Mouse (Mus musculus) lung, postnatal 14 days (tissue): ENCODE results near the gene Cenpb.
"Not testable (repeated sequence)": the region's sequence is repeated elsewhere in the genome, so short reads cannot be mapped to it uniquely, and the experiment has no call there.

ENCODE experiments used
- DNase-seq: peaks from one replicate; pipeline ENCODE4 v3.0.0; 2021

The Cenpb gene

DNA sequence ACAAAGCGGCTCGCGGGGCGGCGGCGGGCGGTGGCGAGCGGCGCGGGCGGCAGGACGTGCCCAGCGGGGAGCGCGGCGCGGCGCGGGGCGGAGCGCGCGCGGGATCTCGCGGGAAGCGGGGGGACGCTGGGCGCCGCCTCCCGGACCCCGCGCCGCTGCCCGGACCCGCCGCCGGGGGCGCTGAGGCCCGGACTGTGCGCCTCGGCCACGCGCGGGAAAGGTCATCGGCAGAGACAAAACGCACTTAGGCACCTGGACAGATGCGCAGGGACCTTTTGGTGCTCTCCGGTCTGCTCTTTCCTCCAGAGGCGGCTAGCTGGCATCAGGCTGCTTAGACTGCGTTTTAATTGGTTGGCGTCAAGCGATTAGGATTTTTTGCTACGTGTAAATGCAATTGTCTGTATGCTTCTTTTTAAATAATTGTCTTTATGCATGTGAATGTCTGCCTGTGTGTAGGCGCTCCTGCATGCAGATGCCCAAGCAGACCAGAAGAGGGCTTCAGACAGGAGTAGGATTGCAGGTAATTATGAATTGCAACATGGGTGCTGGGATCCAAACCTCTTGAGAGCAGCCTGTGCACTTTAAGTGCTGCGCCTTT, at the start of gene Cenpb:
Cenpb (minus strand) TSS at position 78 of the 598 bp plus-strand sequence.
- peak; percentile 86 for DNase-seq

- no peak for DNase-seq
These were observed 47.4 kb upstream of the Cenpb start for GRCm38 (mm10) chr2:131227243-131227642.

DNA sequence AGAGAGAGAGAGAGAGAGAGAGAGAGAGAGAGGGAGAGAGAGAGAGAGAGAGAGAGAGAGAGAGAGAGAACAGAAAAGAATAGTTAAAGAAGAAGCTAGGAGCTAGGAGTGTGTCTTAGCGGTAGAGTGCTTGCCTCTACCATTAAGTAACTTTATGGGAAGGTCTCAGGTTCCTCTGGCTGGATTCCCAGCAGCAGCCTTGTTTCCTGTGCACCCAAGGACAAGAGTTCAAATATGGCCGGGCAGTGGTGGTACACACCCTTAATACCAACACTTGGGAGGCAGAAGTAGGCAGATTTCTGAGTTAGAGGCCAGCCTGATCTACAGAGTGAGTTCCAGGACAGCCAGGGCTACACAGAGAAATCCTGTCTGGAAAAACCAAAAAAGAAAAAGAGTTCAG, 46.8 kb upstream of the Cenpb start:
- DNase-seq: not testable (repeated sequence)

DNA sequence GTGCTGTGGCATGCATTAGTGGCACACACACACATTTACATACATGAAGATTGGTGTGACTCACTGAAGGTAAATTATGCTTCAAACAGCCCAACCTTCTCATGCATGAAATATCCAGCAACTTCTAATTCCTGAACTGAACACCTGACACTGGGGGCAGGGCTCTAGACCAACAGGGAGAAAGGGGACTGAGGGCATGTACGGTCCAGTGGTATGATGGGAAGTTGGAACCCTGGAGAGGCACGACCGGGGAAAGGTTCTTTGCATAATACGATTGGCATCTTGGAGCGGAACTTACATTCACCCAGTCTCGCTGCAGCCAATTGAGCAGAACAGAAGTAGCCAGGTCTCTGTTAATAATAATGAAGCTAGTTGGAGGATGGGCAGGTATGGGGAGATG, 45.3 kb upstream of the Cenpb start:
- no peak for DNase-seq

DNA sequence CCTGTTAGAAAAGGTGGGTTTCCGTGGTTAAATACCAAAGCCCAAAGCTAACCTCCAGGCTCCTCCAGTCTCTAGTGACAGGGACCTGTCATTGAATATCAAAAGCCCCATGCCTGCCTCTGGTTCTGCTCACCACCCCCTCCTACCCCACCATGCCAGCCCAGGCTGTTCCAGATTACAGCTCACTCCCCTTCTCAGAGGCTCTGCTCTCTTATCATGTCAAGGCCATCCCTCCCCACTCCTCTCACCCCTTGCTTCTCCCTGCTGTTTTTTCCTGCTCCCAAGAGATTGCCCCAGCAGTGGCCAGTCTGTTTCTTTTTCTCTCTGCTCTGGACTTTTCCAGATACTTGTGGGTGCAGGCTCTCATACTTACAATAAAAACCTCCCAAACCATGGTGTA, 43.7 kb upstream of the Cenpb start:
- no peak for DNase-seq

DNA sequence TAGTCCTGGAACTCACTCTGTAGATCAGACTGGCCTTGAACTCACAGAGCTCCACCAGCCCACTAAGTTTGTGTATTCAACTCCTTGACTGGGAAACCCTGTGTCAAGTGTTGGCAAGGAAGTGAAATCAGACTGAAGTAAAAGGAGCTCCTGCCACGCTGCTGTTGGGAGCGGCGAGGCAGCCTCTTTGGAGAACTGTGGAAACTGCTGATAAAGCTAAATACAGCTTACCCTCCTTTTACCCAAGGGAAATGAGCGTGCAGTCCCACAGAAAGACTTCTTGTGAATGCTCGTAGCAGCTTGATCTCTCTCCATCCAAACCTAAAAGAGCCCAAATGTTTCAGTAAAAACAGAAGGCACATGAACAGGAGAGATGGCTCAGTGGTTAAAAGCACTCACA, 42.7 kb upstream of the Cenpb start:
- no peak for DNase-seq

DNA sequence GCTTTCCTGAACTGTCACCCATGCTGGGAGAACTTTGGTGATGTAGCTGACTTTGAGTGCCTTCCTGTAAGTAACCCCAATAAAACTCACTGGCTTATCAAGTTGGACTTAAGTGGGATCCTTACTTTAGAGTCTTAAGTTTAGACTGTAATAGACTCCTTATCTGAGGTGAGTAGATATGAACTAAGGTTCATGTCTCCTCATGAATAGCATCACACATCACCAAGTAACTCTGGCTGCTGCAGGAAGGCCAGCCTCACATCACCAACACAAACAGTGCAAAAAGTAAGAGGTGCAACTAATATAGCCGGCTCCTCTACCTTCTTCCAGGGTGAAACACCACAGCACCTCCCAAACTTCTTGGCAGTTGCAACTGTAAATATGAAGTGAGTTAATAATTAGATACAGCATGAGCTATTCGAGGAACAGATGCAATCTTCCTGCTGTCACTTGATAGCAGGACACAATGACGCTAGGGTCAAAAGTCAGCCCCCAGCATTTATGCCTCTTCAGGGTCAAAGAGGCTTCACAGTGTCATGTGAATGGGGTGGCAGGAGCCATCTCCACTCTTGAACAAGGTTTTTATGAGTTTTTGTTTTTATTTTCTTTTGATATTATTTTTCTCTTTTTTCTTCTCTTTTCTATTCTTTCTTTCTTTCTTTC, 42.1 kb upstream of the Cenpb start:
- DNase-seq: no peak

DNA sequence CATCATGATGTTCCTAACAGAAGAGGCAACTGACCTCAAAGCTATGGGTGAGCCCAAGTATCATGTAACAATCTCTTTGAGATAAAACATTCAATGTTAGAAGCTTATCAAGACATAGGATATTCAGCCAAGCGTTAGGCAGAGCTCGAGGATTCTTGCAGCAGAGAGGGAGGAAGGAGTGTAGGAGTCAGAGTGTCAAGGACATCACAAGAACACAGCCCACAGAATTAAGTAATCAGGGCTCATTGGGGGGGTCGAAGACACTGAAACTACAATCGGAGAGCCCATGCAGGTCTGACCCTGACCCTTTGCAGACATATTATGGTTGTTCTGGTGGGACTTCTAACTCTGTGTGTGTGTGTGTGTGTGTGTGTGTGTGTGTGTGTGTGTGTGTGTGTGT, 40.2 kb upstream of the Cenpb start:
- no peak for DNase-seq

- DNase-seq: no peak
These were observed 36.3 kb upstream of the Cenpb start for GRCm38 (mm10) chr2:131215941-131216858.

DNA sequence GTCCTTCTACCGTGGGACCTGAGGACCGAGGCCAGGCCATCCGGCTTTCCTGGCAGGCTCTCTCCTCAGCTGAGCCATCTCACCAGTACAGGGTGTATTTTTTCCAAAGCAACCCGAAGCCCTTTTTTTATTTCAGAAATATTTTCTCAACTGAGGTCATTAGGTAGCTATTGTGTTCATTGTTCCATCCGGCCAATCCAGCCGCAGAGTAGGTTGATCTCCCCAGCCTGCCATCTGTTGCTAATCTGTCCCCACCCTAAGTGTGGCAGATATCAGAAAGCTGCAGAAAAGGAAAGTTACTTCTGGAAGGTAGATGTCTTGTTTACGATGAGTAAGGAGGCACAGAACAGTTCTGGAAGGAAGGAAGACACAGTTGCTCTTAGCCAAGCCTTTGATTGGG, 33.9 kb upstream of the Cenpb start:
- no peak for DNase-seq

DNA sequence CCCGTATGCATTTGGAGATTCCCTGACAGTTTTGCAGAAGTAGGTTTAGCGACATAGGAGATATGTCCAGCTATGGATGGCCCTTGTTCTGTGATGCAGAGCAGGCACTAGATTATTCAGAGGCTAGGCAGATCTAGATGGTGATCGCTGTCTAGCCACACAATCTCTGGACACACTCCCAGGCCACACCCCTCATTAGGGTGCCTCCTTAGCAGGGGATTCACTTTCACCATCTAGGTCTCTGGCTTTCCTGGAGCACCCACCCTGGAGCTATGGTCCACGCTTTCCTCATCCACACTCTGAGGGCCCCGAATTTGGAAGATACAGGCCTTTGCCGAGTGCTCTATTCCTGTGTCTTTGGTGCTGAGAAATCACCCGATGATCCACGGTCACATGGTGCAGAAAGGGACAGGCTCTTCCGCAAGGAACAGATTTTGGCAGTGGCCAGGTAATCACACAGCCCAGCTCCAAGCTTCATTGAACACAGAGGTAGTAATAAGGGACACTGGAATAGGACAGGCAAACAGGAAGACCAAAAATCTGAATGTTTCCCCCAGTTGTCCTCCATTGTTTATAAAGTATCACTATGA, 31.3 kb upstream of the Cenpb start:
- peak; percentile 38 for DNase-seq

DNA sequence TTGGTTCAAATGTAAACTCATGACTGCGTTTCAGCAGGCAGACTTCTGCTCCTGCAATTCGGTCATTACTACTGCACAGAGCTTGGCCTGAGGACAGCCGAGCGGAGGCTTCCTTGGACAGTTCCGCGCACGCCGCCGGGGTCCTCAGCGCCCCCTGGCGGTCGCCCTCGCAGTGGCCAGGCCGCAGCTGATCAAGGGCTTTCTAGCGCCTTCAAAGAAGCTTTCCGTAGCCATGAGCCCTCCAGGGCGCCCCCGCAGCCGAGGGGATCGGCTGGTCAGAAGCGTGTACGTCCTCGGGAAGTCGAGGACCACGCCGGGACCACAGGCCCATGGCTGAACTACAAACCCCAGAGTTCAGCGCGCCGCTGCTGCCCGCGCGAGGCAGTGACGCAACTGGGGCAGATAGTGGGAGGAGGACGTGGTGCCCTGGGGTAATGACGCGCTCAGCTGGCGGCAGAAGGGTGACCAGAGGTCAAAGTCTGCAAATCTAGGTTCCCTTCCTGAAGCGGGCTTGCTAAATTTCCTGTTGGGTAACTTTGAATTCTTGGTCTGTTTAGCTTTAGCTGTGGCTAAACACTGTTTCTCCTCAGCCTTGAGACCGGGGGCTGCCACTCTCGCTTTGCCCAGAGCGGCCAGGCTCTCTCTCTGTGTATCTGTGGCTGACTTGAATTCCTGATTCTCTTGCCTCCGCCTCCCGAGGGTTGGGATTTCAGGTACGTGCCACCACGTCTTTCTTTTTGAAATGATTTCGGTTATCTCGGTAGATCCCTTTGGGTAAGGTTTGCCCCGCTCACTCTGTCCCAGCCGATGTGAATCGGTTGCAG, 30.3 kb upstream of the Cenpb start:
- peak; percentile 96 for DNase-seq

DNA sequence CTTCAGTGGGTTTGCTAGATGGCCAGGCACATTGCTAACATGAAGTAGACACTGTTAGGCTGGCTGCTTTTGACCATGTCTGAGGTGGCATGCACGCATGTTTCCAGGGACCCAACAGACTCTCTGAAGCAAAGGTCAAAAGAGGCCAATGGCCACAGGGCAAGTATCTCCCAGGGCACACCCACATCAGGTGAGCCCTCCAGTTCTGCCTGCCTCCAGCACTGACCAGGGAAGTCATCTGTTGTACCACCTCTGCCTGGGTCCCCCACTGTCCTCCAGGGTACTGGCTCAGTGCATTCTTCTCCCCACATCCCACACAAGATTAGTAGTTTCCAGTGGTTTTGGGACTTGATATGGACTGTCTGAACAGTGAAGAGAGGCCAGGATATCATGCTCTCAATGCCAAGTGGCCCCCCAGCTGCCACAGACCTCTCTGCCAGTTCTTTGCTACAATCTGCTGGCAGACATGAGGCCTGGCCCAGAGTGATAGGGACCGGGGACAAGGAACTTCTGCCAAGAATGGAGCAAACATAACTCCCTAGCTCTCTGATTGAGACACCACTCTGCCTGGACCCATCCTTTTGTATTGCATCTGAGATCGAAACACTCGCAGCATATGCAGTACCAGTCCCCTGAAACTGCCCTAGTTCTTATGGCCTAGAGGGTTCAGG, 29.4 kb upstream of the Cenpb start:
- DNase-seq: peak; percentile 23

- DNase-seq: no peak
These were observed 28.5 kb upstream of the Cenpb start for GRCm38 (mm10) chr2:131208356-131208755.

DNA sequence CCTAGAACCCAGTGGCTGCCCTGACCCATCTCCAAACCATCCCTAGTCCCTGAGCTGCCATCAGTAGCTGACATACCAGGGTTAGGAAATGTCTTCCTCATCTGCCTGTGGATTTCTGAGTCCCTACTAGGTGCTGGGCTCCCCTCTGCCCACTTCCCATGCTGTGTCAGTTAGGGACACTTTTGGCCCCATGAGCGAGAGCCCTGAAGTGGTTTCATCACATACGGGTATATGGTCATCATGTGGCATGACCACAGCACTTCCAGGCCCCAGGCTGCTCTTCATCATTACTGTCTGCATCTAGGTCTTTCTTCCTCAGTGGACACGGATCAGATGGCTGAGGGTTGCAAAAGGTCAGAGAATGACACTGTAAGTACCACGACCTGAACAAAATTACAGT, 26.9 kb upstream of the Cenpb start, which contains the start of gene Ap5s1:
Ap5s1 (plus strand) TSS at position 301 of the 400 bp plus-strand sequence.
- no peak for DNase-seq

DNA sequence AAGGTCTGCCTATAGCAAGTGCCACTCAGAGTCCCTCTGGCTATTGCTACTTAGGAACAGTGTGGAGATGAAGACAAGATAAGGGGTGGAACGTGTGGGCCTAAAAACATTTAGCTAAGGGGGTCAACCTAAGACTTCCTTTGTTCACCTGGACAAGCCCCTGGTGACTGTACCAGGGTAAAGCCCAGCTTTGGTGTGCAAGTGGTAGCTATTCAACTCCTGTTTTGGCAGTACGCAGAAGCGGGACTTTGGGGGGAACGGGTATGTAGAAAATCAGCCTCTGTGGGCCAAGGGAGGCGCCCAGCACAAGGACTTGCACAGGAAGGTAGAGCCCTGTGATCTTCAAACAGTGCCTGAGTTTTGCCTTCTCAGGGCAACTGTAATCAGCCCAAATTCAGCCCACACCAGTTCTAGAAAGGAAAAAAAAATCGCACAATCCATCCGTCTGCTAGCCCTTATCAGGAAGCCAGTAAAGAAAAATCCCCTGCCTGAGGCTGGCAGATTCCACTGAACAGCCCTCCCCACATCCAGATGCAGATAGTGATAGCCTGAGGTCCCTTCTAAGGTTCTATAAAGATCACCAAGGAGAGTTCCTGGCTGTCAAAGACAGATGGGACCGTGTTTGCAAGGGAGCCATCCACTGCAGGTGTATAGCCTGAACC, 25.8 kb upstream of the Cenpb start:
- no peak for DNase-seq

DNA sequence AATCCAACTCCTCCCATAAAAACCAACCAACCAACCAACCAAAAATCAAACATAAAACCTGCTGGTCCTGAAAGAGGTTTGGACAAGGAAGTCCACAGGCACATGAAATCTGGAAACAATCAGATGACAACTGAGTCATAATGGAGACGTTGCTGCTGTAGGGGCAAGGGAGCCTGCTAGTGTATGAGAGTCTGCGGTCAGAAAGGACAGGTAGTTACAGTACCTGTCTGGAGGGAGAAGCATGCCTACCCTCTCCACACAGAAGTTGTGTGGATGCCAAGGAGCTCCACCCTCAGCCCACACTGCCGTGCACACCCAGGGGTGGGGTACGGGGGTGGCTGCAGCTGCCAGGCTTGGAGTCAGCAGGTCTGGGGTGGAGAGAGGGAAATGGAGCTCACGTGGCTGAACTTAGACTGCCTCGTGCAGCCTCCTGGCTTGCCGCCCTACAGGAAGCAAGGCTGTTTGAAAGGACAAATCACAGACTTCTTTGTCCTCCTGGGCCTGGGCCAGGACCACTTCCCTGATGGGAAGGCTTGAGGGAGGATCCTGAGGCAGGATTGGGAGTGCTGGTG, 24.6 kb upstream of the Cenpb start:
- peak; percentile 96 for DNase-seq

DNA sequence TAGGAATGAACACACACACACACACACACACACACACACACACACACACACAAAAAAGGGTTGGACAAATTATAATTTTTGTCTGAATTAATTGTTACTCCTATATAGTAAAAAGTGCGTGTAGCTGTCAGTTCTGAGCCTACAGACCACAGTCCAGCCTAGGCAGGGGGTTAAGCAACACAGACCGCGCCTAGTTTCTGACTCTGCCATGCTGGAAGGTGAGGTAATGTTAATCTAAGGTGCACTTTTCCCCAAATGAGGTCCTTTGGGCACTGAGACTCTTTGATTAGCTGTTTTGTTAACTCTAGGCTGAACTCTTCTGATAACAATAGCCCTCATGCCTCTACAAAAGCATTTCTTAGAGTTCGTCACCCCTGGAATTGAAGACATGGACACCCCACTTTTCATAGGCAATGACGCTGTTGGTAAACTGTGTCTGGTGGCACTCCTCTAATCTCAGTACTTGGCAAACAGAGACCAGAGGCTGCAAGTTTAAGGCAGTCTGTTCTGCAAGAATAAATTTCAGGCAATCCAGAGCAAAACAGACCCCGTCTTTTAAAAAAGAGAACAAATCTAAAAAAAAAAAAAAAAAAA, 24.0 kb upstream of the Cenpb start:
- DNase-seq: no peak

DNA sequence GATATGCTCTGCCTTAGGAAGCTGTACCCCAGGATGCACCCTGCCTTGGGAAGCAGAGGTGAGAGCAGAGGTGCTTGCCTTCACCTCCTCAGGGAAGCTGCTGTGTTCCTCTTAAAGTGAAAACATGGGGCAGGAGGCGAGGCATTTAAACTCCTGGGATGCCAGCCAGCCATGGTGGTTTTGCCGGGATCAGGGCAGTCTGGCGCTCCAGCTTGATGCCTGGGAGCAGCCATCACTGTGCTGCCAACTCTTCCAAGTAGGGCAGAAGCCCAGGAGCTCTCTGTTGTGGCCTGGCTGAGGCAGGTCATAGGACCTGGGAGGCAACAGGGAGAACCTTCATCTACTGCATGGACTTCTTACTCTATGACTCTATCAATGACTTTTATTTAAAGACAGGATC, 21.4 kb upstream of the Cenpb start:
- DNase-seq: no peak

DNA sequence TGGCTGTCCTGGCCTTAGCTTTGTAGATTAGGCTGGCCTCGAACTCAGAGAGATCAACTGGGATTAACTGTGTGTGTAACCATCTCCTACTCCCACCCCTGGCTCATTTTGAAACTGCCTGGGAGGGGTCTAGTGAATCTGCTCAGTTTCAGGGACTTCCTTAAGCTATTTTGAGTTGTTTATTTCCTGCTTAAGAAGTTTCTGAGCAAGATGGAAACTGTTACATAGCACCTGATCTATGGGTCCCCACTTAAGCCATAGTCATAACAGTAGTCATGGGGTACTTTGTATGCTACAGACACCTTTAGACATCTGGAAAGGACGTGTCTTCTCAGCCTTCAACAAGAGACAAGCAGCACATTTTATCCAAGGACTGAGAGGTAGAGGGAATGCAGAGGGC, 20.8 kb upstream of the Cenpb start:
- no peak for DNase-seq
